Mouse (Mus musculus) cortical plate, adult 2 months (tissue): ENCODE data around the gene Cdc6. TPM values are rescaled to one million over a fixed set of nuclear protein-coding genes. Genes with fewer than 3 reads are reported as not detected.
A peak's percentile ranks its signal among the peaks of the same experiment; 100 is the strongest.

Source experiments
- H3K27ac ChIP-seq: fragments of 200-500 bp; 2 replicates; pipeline ENCODE4 v1.5.1; 2012; ENCODE audit warnings: low read length, control low read depth, inconsistent platforms; ENCODE audit not compliant: insufficient read depth
- H3K4me1 ChIP-seq: fragments of 200-500 bp; 2 replicates; pipeline ENCODE4 v1.6.1; 2011; ENCODE audit warnings: low read length; ENCODE audit not compliant: control insufficient read depth, insufficient read depth
- H3K4me3 ChIP-seq: fragments of 200-500 bp; 2 replicates; pipeline ENCODE4 v1.5.1; 2011; ENCODE audit warnings: mild to moderate bottlenecking, low read length, control low read depth; ENCODE audit not compliant: insufficient read depth
- CTCF ChIP-seq: fragments of 200-500 bp; IDR thresholded peaks from 2 replicates; pipeline ENCODE4 v1.5.1; 2011; ENCODE audit warnings: mild to moderate bottlenecking, control low read depth, low read length; ENCODE audit not compliant: insufficient read depth; ENCODE audit errors: extremely low read depth
- POLR2A ChIP-seq: fragments of 200-500 bp; IDR thresholded peaks from 2 replicates; pipeline ENCODE4 v1.6.1; 2011; ENCODE audit warnings: mild to moderate bottlenecking, low read length, control low read depth; ENCODE audit not compliant: insufficient read depth; ENCODE audit errors: extremely low read depth
- polyA plus RNA-seq: library from polyadenylated mRNA; depleted of rRNA; stranded (reverse); fragments of >200 nt; gene quantifications from 2 replicates; pipeline ENCODE4 v1.2.3, GENCODE M21; 2012; rRNA removed

Gene Cdc6
- polyA plus RNA-seq = 0.40 and 0.56 TPM in 2 replicates

DNA sequence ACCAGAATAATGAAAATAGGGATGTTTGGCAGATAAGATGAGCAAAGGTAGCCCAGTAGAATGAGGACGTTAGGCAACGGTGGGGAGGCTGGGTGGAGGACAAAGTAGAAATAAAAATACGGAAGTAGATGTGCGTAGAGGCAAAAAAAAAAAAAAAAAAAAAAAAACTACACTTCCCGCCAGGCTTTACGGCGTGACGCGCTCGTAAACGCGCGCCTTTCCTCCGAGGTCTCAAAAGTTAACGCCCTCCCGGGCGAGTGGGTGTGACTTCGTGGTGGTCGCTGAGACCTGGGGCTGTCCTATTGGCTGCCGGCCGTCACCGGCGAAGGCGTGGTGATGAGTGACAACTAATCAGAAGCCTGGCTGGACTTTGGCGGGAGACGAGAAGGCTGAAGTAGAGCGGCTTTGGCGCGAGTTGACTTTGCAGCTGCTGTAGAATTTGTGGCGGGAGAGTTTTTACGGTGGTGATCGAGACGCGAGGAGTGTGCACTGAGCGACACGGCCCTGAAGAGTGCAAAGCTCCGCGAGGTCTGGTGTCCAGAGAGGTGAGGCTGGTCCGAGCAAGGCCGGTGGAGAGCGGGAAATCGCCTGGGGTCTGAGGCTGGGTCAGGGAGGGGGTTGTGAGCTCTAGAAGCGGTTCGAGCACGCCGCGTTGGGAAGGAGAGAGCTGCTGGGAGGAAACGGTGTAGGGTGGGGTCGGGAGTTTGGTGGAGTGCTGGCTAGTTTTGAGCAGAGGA, at the start of gene Cdc6:
Cdc6 (plus strand) TSS at position 365 of the 737 bp plus-strand sequence.
- no peak within 1 kb of the TSS for H3K27ac ChIP-seq
- TF ChIP-seq POLR2A (no peak), CTCF (no peak)
- H3K4me3 ChIP-seq = peak within 1 kb of the TSS; percentile 4
- no peaks in the 10 kb centered on the region for H3K4me1 ChIP-seq

DNA sequence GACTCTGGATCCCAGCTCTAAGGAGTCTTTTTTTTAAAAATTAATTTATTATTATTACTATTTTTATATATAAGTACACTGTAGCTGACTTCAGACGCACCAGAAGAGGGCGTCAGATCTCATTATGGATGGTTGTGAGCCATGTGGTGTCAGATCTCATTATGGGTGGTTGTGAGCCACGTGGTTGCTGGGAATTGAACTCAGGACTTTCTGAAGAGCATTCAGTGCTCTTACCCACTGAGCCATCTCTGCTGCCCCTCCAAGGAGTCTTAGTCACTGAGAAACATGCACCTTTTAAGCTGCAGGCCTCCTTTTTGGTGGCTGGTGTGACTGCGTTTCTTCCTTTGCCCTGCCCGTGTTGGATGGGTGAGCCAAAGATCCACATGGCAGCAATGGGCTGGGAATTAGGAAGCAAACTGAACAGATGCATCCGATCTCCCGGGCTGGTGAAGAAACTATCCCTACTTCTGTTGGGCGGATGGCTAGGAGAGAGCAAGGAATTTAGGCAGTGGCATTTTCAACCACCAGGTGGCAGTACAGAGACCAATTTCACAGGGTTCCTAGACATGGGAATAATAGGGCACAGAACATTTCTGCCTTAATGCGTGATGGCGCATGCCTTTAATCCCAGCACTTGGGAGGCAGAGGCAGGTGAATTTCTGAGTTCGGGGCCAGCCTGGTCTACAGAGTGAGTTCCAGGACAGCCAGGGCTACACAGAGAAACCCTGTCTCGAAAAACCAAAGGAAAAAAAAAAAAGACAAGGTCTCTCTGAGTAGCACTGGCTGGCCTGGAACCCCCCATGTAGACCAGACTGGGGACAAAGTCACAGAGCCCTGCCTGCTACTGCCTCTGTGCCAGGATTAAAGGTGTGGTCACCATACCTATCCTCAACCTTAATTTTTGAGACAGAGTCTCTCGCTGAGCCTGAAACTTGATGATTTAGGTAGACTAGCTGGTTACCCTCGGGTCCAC, 48.6 kb upstream of the Cdc6 start:
- H3K27ac ChIP-seq = no peak overlapping the region

DNA sequence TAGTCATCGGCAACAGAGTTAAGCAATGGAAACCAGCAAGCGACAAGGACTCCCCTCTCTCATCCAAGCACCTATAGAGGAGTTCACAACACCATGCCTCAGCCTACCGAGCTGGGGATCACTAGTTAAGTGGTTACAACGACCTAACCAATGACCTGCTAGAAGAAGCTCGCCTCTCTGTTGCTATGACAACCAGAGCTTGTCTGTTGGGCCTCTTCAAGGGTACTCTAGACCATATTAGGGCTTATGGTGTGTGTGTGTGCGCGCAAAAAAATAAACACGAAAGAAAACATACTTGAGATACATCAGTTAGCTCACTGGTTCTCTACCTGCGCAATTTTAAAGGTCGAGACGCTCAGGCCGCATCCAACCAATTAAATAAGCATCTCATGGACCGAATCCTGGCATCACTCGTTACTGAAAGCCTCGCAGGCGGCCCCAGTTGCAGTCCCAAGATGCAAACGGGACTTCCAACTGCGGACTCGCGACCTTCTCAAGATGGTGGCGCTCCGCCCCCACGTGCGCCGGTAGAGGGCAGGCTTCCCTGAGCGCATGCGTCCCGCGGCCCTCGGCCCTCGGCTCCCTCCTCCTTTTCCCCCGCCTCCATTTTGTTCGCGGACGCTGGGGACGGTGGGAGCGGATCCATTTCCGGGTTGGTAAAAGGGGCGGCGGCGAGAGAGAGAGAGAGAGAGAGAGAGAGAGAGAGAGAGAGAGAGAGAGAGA, 44.4 kb upstream of the Cdc6 start, which contains the start of gene Wipf2:
Wipf2 (plus strand) TSS at position 611 of the 723 bp plus-strand sequence.
- TF ChIP-seq POLR2A = peak; percentile 66; the same call in 1 of the 2 replicates
- TF ChIP-seq CTCF = peak; percentile 28; the same call in 1 of the 2 replicates
- Histone ChIP-seq H3K4me3 (peak within 1 kb of the TSS; percentile 76), H3K27ac (peak within 1 kb of the TSS; percentile 38), H3K4me1 (peaks cover 4% of the 10 kb centered on the region)

More for the DNA sequence above, 48.6 kb upstream of the Cdc6 start:
- Histone ChIP-seq H3K4me1 (peaks cover 3% of the 10 kb centered on the region; the same call in 1 of the 2 replicates), H3K4me3 (no peak overlapping the region)
- TF ChIP-seq CTCF (peak; percentile 84), POLR2A (no peak)

DNA sequence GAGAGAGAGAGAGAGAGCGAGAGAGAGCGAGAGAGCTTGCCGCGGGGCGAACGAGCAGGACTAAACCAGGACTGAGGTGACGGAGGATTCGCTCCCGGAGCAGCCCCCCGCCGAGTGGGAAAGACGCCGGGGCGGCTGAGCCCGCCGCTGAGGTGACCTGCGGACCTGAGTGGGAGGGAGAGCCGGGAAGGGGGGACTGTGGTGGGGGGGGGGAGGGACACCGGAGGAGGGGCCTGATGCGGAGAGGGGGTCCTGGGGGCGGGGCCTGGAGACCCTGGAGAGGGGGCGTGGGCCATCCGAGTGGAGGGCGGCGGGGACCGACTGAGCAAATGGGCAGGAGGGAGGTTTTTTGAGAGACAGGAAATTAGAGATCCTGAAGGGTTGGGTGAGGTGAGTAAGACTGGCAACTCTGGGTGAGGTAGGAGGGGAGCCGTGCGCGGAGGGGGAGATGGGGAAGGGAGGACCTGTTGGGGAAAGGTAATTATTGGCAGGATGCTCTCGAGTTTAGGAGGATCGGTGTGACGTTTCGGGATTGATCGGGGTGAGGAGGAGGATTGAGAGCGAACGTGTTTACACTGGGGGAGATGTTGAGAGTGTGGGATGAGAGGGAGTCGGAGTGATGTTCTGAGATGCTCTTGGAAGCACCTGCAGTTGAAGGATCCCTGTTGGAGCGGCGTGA, 43.7 kb upstream of the Cdc6 start:
- H3K27ac ChIP-seq = no peak overlapping the region
- peak overlapping the region; percentile 76 for H3K4me3 ChIP-seq
- TF ChIP-seq CTCF (no peak), POLR2A (0 out of 2 replicates have a peak, but pooled peaks have one; percentile 11)
- peaks cover 4% of the 10 kb centered on the region for H3K4me1 ChIP-seq

DNA sequence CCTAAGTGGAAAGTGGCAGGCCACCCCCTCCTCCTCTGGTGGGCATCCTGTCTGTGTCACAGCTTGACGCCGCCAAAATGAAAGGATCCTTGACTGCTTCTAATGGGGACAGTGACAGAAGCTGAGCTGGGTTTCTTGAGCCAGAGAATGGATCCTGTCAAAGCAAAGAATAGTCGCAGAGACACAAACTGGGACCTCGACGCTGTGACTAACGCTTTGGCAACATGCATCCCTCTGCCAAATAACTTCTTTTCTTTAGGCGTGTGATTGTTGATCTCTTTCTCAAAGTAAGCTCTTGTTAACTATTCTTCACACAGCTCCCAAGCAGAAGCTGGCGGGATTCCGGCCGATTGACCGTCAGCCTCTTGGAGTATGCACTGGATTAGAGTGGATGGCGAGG, 40.3 kb upstream of the Cdc6 start:
- Histone ChIP-seq H3K27ac (no peak overlapping the region), H3K4me1 (peaks cover 14% of the 10 kb centered on the region), H3K4me3 (no peak overlapping the region)
- TF ChIP-seq CTCF (no peak), POLR2A (no peak)

DNA sequence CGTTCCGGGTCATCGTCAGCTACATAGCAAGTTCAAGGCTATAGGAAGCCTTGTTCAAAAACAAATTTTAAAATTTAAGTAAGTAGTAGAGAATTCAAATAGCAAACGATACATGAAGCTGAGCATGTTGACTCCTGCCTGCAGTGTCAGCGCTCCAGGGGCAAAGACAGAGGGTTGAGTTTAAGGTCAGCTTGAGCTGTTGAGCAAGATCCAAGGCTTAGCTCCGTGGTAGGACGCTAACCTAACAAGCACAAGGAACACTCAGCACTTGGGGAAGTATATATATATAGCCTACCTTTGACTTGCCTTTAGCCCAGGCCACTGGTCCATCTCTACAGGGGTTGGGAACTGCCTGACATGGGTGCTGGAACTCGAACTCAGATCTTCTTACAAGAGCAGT, 37.7 kb upstream of the Cdc6 start:
- peaks cover 12% of the 10 kb centered on the region for H3K4me1 ChIP-seq
- TF ChIP-seq POLR2A (no peak), CTCF (no peak)
- no peak overlapping the region for H3K4me3 ChIP-seq
- H3K27ac ChIP-seq = no peak overlapping the region

DNA sequence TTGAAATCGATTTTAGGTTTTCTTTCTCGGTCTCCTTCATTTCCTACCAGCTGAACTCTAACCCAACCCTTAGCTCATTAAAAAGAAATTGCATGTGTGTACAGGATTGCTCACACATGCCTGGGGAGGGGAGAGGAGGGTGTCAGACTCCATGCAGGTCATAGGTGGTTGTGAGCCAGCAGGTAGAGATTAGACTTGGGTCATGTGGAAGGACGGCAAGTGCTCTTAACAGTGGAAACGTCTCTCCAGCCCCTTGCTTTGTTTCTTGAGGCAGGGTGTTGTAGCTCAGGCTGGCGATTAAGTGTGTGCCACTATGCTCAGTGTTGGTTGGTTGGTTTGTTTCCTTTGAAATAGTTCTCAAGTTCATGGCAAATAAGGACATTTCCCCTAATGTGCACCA, 36.8 kb upstream of the Cdc6 start:
- no peak for TF ChIP-seq CTCF
- TF ChIP-seq POLR2A = no peak
- H3K27ac ChIP-seq = peak overlapping the region; percentile 76; the same call in 1 of the 2 replicates

DNA sequence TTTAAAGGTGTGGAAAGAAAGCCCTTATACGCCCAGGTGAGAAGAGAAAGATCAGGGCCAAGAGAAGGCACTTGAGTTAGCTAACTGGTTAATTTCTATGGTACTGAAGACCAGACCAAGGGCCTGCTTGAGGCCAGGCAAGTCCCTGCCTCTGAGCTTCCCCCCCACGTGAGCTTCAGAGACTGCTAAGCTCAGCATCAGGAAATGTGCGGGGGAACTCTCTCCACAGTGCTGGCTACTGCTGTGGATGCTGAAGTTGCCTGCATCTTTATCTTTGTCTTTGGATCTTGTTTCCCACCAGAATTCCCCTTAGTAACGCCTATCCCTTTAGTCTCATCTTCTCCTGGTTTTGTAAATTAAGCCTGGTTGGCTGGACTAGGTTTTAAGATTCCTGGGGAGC, 36.2 kb upstream of the Cdc6 start:
- H3K4me1 ChIP-seq = peaks cover 12% of the 10 kb centered on the region

More for the DNA sequence above, 36.8 kb upstream of the Cdc6 start:
- Histone ChIP-seq H3K4me3 (no peak overlapping the region), H3K4me1 (peaks cover 12% of the 10 kb centered on the region)

More for the DNA sequence above, 36.2 kb upstream of the Cdc6 start:
- TF ChIP-seq CTCF = no peak
- TF ChIP-seq POLR2A = no peak
- no peak overlapping the region for H3K4me3 ChIP-seq
- H3K27ac ChIP-seq = peak overlapping the region; percentile 88
